Mouse (Mus musculus) heart, embryonic 14.5 days (tissue): ENCODE measurements around the gene Ccdc7b. TPM values are rescaled to one million over a fixed set of nuclear protein-coding genes. Genes with fewer than 3 reads are reported as not detected.
"Not testable (repeated sequence)": the region's sequence is repeated elsewhere in the genome, so short reads cannot be mapped to it uniquely, and the experiment has no call there.

Experiments used
- ATAC-seq: fragments of 200-750 bp; cut with Nextera tagmentation; 2 replicates; pipeline ENCODE4 v1.8.0; 2017; ENCODE audit warnings: low read depth, moderate TSS enrichment; ENCODE audit not compliant: insufficient number of reproducible peaks, insufficient read depth, low FRiP score
- H3K27ac ChIP-seq, 2 experiments: fragments of 200-500 bp in 1 of 2; fragments of 300-500 bp in 1 of 2; sonication (generic) in 1 of 2; replicated peaks in 1 of 2; 2 replicates each; pipeline ENCODE4 v1.5.1; 2012 to 2014; ENCODE audit warnings: low read depth in 2 of 2, low read length in 2 of 2, control low read depth in 1 of 2, mild to moderate bottlenecking in 1 of 2, mixed read lengths in 1 of 2; ENCODE audit not compliant: control insufficient read depth in 1 of 2, insufficient read depth in 1 of 2
- H3K27me3 ChIP-seq: fragments of 300-500 bp; sonication (generic); 2 replicates; pipeline ENCODE4 v1.6.1; 2014; ENCODE audit warnings: mild to moderate bottlenecking, low read length, control low read depth; ENCODE audit not compliant: control insufficient read depth, insufficient read depth
- H3K36me3 ChIP-seq: fragments of 300-500 bp; sonication (generic); 2 replicates; pipeline ENCODE4 v1.6.1; 2014; ENCODE audit warnings: mild to moderate bottlenecking, control low read depth, low read length, mixed read lengths; ENCODE audit not compliant: control insufficient read depth, insufficient read depth
- H3K4me1 ChIP-seq, 2 experiments: fragments of 200-500 bp in 1 of 2; fragments of 300-500 bp in 1 of 2; sonication (generic) in 1 of 2; 2 replicates each; pipeline ENCODE4 v1.6.1; 2012 to 2014; ENCODE audit warnings: low read length in 2 of 2, control low read depth in 1 of 2, mixed read lengths in 1 of 2; ENCODE audit not compliant: control insufficient read depth in 2 of 2, insufficient read depth in 2 of 2
- H3K4me2 ChIP-seq: fragments of 300-500 bp; sonication (generic); 2 replicates; pipeline ENCODE4 v1.6.1; 2014; ENCODE audit warnings: mild to moderate bottlenecking, low read length
- H3K4me3 ChIP-seq, 2 experiments: fragments of 200-500 bp in 1 of 2; fragments of 300-500 bp in 1 of 2; sonication (generic) in 1 of 2; 2 replicates each; pipeline ENCODE4 v1.5.1; 2012 to 2014; ENCODE audit warnings: low read length in 2 of 2, mild to moderate bottlenecking in 2 of 2, control low read depth in 1 of 2, low read depth in 1 of 2, moderate library complexity in 1 of 2; ENCODE audit not compliant: control insufficient read depth in 1 of 2, insufficient read depth in 1 of 2
- H3K9ac ChIP-seq: fragments of 300-500 bp; sonication (generic); 2 replicates; pipeline ENCODE4 v1.6.1; 2014; ENCODE audit warnings: mild to moderate bottlenecking, low read length
- H3K9me3 ChIP-seq: fragments of 300-500 bp; sonication (generic); 2 replicates; pipeline ENCODE4 v1.6.1; 2016; ENCODE audit warnings: low read length, control low read depth; ENCODE audit not compliant: control insufficient read depth
- WGBS: fragments of 180-500 bp; shearing (Covaris S2); extraction: QIAGEN DNeasy Blood & Tissue Kit; methylation state at CpG from one replicate; pipeline ENCODE4 v1.1.7; 2014; 5-methylcytosine and 5-hydroxymethylcytosine counted together
- polyA plus RNA-seq: library from polyadenylated mRNA; unstranded; fragments of >200 nt; fragmentation: Nextera tagmentation; extraction: Ambion mirVana; gene quantifications from 2 replicates; pipeline ENCODE4 v1.2.1, GENCODE M21; 2014

The Ccdc7b gene
- polyA plus RNA-seq: not detected in 2 replicates

- not testable (repeated sequence) for H3K27me3 ChIP-seq, H3K4me3 ChIP-seq, H3K4me1 ChIP-seq, H3K9me3 ChIP-seq, H3K9ac ChIP-seq, H3K4me2 ChIP-seq, ATAC-seq, H3K36me3 ChIP-seq, H3K27ac ChIP-seq
- 44% methylated on average over 1 of the region's 10 CpGs for WGBS
Observed at GRCm38 (mm10) chr8:129066834-129067233, at the start of gene Ccdc7b. Gene Ccdc7b (plus strand): TSS chr8:129067134.

- not testable (repeated sequence) for H3K27ac ChIP-seq, H3K4me2 ChIP-seq, H3K9me3 ChIP-seq, H3K4me3 ChIP-seq, H3K9ac ChIP-seq, H3K36me3 ChIP-seq, ATAC-seq, H3K27me3 ChIP-seq, H3K4me1 ChIP-seq
- 82% methylated on average over 2 of the region's 11 CpGs for WGBS
Observed at GRCm38 (mm10) chr8:129065417-129065816, 1.5 kb upstream of the Ccdc7b start, which contains the start of gene Ccdc7a. Gene Ccdc7a (minus strand): TSS chr8:129065517.

- H3K4me2 ChIP-seq, H3K9me3 ChIP-seq, H3K4me1 ChIP-seq, H3K27me3 ChIP-seq, H3K27ac ChIP-seq, H3K36me3 ChIP-seq, ATAC-seq, H3K4me3 ChIP-seq, H3K9ac ChIP-seq: not testable (repeated sequence)
- 57% methylated on average over 3 of the region's 3 CpGs for WGBS
Observed at GRCm38 (mm10) chr8:129115761-129116160, 48.8 kb downstream of the Ccdc7b start.

GRCm38 (mm10) chr8:129131561-129131960 lies 64.6 kb downstream of the Ccdc7b start, which contains the start of gene Gm10999:
Gene Gm10999 (minus strand): TSS chr8:129131661.
- no peaks in the 10 kb centered on the region for H3K9me3 ChIP-seq
- no peaks in the 10 kb centered on the region for H3K36me3 ChIP-seq
- WGBS: 77% methylated on average over 1 of the region's 1 CpGs
- H3K4me2 ChIP-seq: no peak within 1 kb of the TSS
- no peak within 1 kb of the TSS for H3K4me3 ChIP-seq
- no peak for ATAC-seq
- H3K27me3 ChIP-seq: no peaks in the 10 kb centered on the region
- no peak within 1 kb of the TSS for H3K9ac ChIP-seq
- H3K4me1 ChIP-seq: no peaks in the 10 kb centered on the region
- no peak within 1 kb of the TSS for H3K27ac ChIP-seq

GRCm38 (mm10) chr8:129133475-129133874 lies 66.5 kb downstream of the Ccdc7b start:
- no peak overlapping the region for H3K9ac ChIP-seq
- H3K36me3 ChIP-seq: no peaks in the 10 kb centered on the region
- H3K27me3 ChIP-seq: no peaks in the 10 kb centered on the region
- H3K9me3 ChIP-seq: no peaks in the 10 kb centered on the region
- no peaks in the 10 kb centered on the region for H3K4me1 ChIP-seq
- ATAC-seq: no peak
- H3K4me3 ChIP-seq: no peak overlapping the region
- H3K27ac ChIP-seq: no peak overlapping the region
- no peak overlapping the region for H3K4me2 ChIP-seq

Other genes starting within 250 kb of the Ccdc7b start
- not detected in 2 replicates for gene Ccdc7a, start 1.6 kb upstream of the Ccdc7b start, polyA plus RNA-seq
- gene Gm10999, start 64.5 kb downstream of the Ccdc7b start, polyA plus RNA-seq: not detected in 2 replicates
- 21.1 and 22.2 TPM in 2 replicates for gene 2610044O15Rik8, start 167.3 kb downstream of the Ccdc7b start, polyA plus RNA-seq